Mouse (Mus musculus) embryonic facial prominence, embryonic 13.5 days (tissue): ENCODE measurements at regions not wholly inside any gene's neighbourhood (a gene's known extent, or its start where the extent isn't known, plus 50 kb on each side); places are given as distances from the start of the nearest gene placed in this dataset.
"Not testable (repeated sequence)": the region's sequence is repeated elsewhere in the genome, so short reads cannot be mapped to it uniquely, and the experiment has no call there.

Experiments
- ATAC-seq: fragments of 200-750 bp; cut with Nextera tagmentation; 2 replicates; pipeline ENCODE4 v1.8.0; 2017; ENCODE audit warnings: low read depth; ENCODE audit not compliant: insufficient number of reproducible peaks, insufficient read depth, low FRiP score, low TSS enrichment
- H3K27ac ChIP-seq: fragments of 300-500 bp; sonication (generic); 2 replicates; pipeline ENCODE4 v1.5.1; 2015; ENCODE audit warnings: moderate library complexity, mild to moderate bottlenecking, inconsistent platforms
- H3K27me3 ChIP-seq: fragments of 300-500 bp; sonication (generic); 2 replicates; pipeline ENCODE4 v1.6.1; 2015; ENCODE audit warnings: mild to moderate bottlenecking, inconsistent platforms
- H3K36me3 ChIP-seq: fragments of 300-500 bp; sonication (generic); 2 replicates; pipeline ENCODE4 v1.6.1; 2015; ENCODE audit warnings: mild to moderate bottlenecking, inconsistent platforms
- H3K4me1 ChIP-seq: fragments of 300-500 bp; sonication (generic); 2 replicates; pipeline ENCODE4 v1.6.1; 2015; ENCODE audit warnings: inconsistent platforms
- H3K4me2 ChIP-seq: fragments of 300-500 bp; sonication (generic); 2 replicates; pipeline ENCODE4 v1.6.1; 2015; ENCODE audit warnings: moderate library complexity, mild to moderate bottlenecking, inconsistent platforms
- H3K4me3 ChIP-seq: fragments of 300-500 bp; sonication (generic); 2 replicates; pipeline ENCODE4 v1.5.1; 2015; ENCODE audit warnings: mild to moderate bottlenecking, inconsistent platforms
- H3K9ac ChIP-seq: fragments of 300-500 bp; sonication (generic); 2 replicates; pipeline ENCODE4 v1.6.1; 2015; ENCODE audit warnings: mild to moderate bottlenecking, inconsistent platforms
- H3K9me3 ChIP-seq: fragments of 300-500 bp; sonication (generic); 2 replicates; pipeline ENCODE4 v1.6.1; 2016; ENCODE audit warnings: inconsistent platforms
- WGBS: fragments of 180-500 bp; shearing (Covaris S2); methylation state at CpG from one replicate; pipeline ENCODE4 v1.1.7; 2015; ENCODE audit warnings: mixed read lengths; 5-methylcytosine and 5-hydroxymethylcytosine counted together

- not testable (repeated sequence) for H3K9me3 ChIP-seq, H3K36me3 ChIP-seq, H3K27me3 ChIP-seq, H3K9ac ChIP-seq, H3K4me3 ChIP-seq, H3K4me2 ChIP-seq, H3K4me1 ChIP-seq, ATAC-seq, H3K27ac ChIP-seq
- WGBS: 30% methylated on average over 6 of the region's 7 CpGs
Observed at GRCm38 (mm10) chrX:135112109-135112508, 65.3 kb downstream of the Gm15023 start.

GRCm38 (mm10) chrX:135110866-135111265 lies 66.6 kb downstream of the Gm15023 start:
- H3K4me2 ChIP-seq, H3K4me1 ChIP-seq, H3K27ac ChIP-seq, H3K4me3 ChIP-seq, ATAC-seq, H3K9me3 ChIP-seq, H3K36me3 ChIP-seq, H3K27me3 ChIP-seq, H3K9ac ChIP-seq: not testable (repeated sequence)
- 22% methylated on average over 4 of the region's 4 CpGs for WGBS

- no peak overlapping the region for H3K4me3 ChIP-seq
- no peak overlapping the region for H3K4me2 ChIP-seq
- peaks cover 24% of the 10 kb centered on the region for H3K27me3 ChIP-seq
- WGBS: 56% methylated on average over 3 of the region's 3 CpGs
- H3K9ac ChIP-seq: no peak overlapping the region
- H3K27ac ChIP-seq: no peak overlapping the region
- no peaks in the 10 kb centered on the region for H3K36me3 ChIP-seq
- no peaks in the 10 kb centered on the region for H3K4me1 ChIP-seq
- no peaks in the 10 kb centered on the region for H3K9me3 ChIP-seq
- no peak for ATAC-seq
Observed at GRCm38 (mm10) chrX:135101594-135101993, 75.8 kb downstream of the Gm15023 start.

GRCm38 (mm10) chrX:135098101-135098500 lies 79.3 kb downstream of the Gm15023 start:
- no peak for ATAC-seq
- no peaks in the 10 kb centered on the region for H3K9me3 ChIP-seq
- no peak overlapping the region for H3K4me3 ChIP-seq
- no peak overlapping the region for H3K9ac ChIP-seq
- H3K27me3 ChIP-seq: peaks cover 32% of the 10 kb centered on the region
- H3K4me1 ChIP-seq: no peaks in the 10 kb centered on the region
- no peak overlapping the region for H3K27ac ChIP-seq
- H3K36me3 ChIP-seq: no peaks in the 10 kb centered on the region
- H3K4me2 ChIP-seq: no peak overlapping the region

- 61% methylated on average over 3 of the region's 3 CpGs for WGBS
- ATAC-seq: no peak
- no peak overlapping the region for H3K4me2 ChIP-seq
- H3K27me3 ChIP-seq: peaks cover 27% of the 10 kb centered on the region
- no peak overlapping the region for H3K4me3 ChIP-seq
- H3K9ac ChIP-seq: no peak overlapping the region
- no peak overlapping the region for H3K27ac ChIP-seq
- no peaks in the 10 kb centered on the region for H3K9me3 ChIP-seq
- no peaks in the 10 kb centered on the region for H3K36me3 ChIP-seq
- no peaks in the 10 kb centered on the region for H3K4me1 ChIP-seq
Observed at GRCm38 (mm10) chrX:135096206-135096605, 81.2 kb downstream of the Gm15023 start.

- not testable (repeated sequence) for H3K4me1 ChIP-seq, H3K27me3 ChIP-seq, ATAC-seq, H3K4me3 ChIP-seq, H3K36me3 ChIP-seq, H3K9me3 ChIP-seq, H3K27ac ChIP-seq, H3K9ac ChIP-seq, H3K4me2 ChIP-seq
- 36% methylated on average over 2 of the region's 3 CpGs for WGBS
Observed at GRCm38 (mm10) chrX:135091074-135091473, 82.1 kb upstream of the Zmat1 start.

- ATAC-seq, H3K4me1 ChIP-seq, H3K36me3 ChIP-seq, H3K27ac ChIP-seq, H3K9ac ChIP-seq, H3K9me3 ChIP-seq, H3K4me2 ChIP-seq, H3K4me3 ChIP-seq: not testable (repeated sequence)
- H3K27me3 ChIP-seq: peaks cover 33% of the 10 kb centered on the region
- whole genome bisulfite sequencing: 24% methylated on average over 7 of the region's 7 CpGs
Observed at GRCm38 (mm10) chrX:135087068-135087579, 78.1 kb upstream of the Zmat1 start.

GRCm38 (mm10) chrX:135086564-135086963 lies 77.6 kb upstream of the Zmat1 start:
- not testable (repeated sequence) for H3K4me1 ChIP-seq, H3K36me3 ChIP-seq, H3K27ac ChIP-seq, ATAC-seq, H3K4me2 ChIP-seq, H3K9ac ChIP-seq, H3K9me3 ChIP-seq, H3K4me3 ChIP-seq
- peaks cover 33% of the 10 kb centered on the region for H3K27me3 ChIP-seq
- 26% methylated on average over 7 of the region's 9 CpGs for WGBS

GRCm38 (mm10) chrX:135085770-135086553 lies 77.0 kb upstream of the Zmat1 start:
- not testable (repeated sequence) for ATAC-seq, H3K9ac ChIP-seq, H3K4me2 ChIP-seq, H3K9me3 ChIP-seq, H3K4me3 ChIP-seq, H3K36me3 ChIP-seq, H3K4me1 ChIP-seq, H3K27ac ChIP-seq
- peaks cover 33% of the 10 kb centered on the region for H3K27me3 ChIP-seq
- 73% methylated on average over 14 of the region's 14 CpGs for WGBS

- WGBS: 80% methylated on average over 2 of the region's 2 CpGs
- H3K27ac ChIP-seq: no peak overlapping the region
- H3K4me3 ChIP-seq: no peak overlapping the region
- peaks cover 51% of the 10 kb centered on the region for H3K27me3 ChIP-seq
- no peak for ATAC-seq
- H3K9ac ChIP-seq: no peak overlapping the region
- no peaks in the 10 kb centered on the region for H3K4me1 ChIP-seq
- H3K4me2 ChIP-seq: no peak overlapping the region
- H3K9me3 ChIP-seq: no peaks in the 10 kb centered on the region
- no peaks in the 10 kb centered on the region for H3K36me3 ChIP-seq
Observed at GRCm38 (mm10) chrX:135080380-135081158, 71.6 kb upstream of the Zmat1 start.

GRCm38 (mm10) chrX:135079388-135079787 lies 70.4 kb upstream of the Zmat1 start:
- WGBS: 81% methylated on average over 2 of the region's 2 CpGs
- no peak overlapping the region for H3K27ac ChIP-seq
- H3K27me3 ChIP-seq: peaks cover 44% of the 10 kb centered on the region
- no peak overlapping the region for H3K4me2 ChIP-seq
- H3K4me3 ChIP-seq: no peak overlapping the region
- no peaks in the 10 kb centered on the region for H3K9me3 ChIP-seq
- H3K36me3 ChIP-seq: no peaks in the 10 kb centered on the region
- H3K4me1 ChIP-seq: no peaks in the 10 kb centered on the region
- no peak for ATAC-seq
- H3K9ac ChIP-seq: no peak overlapping the region

- H3K9ac ChIP-seq: no peak overlapping the region
- no peak overlapping the region for H3K4me3 ChIP-seq
- H3K36me3 ChIP-seq: no peaks in the 10 kb centered on the region
- no peak overlapping the region for H3K4me2 ChIP-seq
- no peak overlapping the region for H3K27ac ChIP-seq
- 66% methylated on average over 2 of the region's 2 CpGs for WGBS
- ATAC-seq: no peak
- no peaks in the 10 kb centered on the region for H3K4me1 ChIP-seq
- H3K27me3 ChIP-seq: peaks cover 35% of the 10 kb centered on the region
- H3K9me3 ChIP-seq: no peaks in the 10 kb centered on the region
Observed at GRCm38 (mm10) chrX:135075903-135076302, 66.9 kb upstream of the Zmat1 start.
